Mouse (Mus musculus) midbrain, embryonic 10.5 days (tissue): ENCODE measurements around the gene Cebpz. TPM values are rescaled to one million over a fixed set of nuclear protein-coding genes. Genes with fewer than 3 reads are reported as not detected.

Experiments
- DNase-seq: peaks from one replicate; pipeline ENCODE4 v3.0.0-alpha.2; 2017; ENCODE audit warnings: low spot score
- H3K27ac ChIP-seq: fragments of 300-500 bp; sonication (generic); replicated peaks from 2 replicates; pipeline ENCODE4 v1.5.1; 2016; ENCODE audit warnings: mild to moderate bottlenecking
- H3K27me3 ChIP-seq: fragments of 300-500 bp; sonication (generic); 2 replicates; pipeline ENCODE4 v1.6.1; 2016; ENCODE audit warnings: low read depth, mild to moderate bottlenecking; ENCODE audit not compliant: poor library complexity, severe bottlenecking
- H3K36me3 ChIP-seq: fragments of 300-500 bp; sonication (generic); 2 replicates; pipeline ENCODE4 v1.6.1; 2016; ENCODE audit warnings: mild to moderate bottlenecking, moderate library complexity
- H3K4me1 ChIP-seq: fragments of 300-500 bp; sonication (generic); 2 replicates; pipeline ENCODE4 v1.6.1; 2016
- H3K4me3 ChIP-seq: fragments of 300-500 bp; sonication (generic); 2 replicates; pipeline ENCODE4 v1.5.1; 2016; ENCODE audit warnings: mild to moderate bottlenecking, moderate library complexity
- H3K9me3 ChIP-seq: fragments of 300-500 bp; sonication (generic); replicated peaks from 2 replicates; pipeline ENCODE4 v1.6.1; 2016; ENCODE audit warnings: mild to moderate bottlenecking
- WGBS: fragments of 180-500 bp; shearing (Covaris S2); methylation state at CpG from one replicate; pipeline ENCODE4 v1.1.7; 2016; 5-methylcytosine and 5-hydroxymethylcytosine counted together
- polyA plus RNA-seq: library from polyadenylated mRNA; unstranded; fragments of >200 nt; fragmentation: Nextera tagmentation; extraction: Ambion mirVana; gene quantifications from 2 replicates; pipeline ENCODE4 v1.2.1, GENCODE M21; 2016

Gene Cebpz
- polyA plus RNA-seq = 55.8 and 58.4 TPM in 2 replicates

DNA sequence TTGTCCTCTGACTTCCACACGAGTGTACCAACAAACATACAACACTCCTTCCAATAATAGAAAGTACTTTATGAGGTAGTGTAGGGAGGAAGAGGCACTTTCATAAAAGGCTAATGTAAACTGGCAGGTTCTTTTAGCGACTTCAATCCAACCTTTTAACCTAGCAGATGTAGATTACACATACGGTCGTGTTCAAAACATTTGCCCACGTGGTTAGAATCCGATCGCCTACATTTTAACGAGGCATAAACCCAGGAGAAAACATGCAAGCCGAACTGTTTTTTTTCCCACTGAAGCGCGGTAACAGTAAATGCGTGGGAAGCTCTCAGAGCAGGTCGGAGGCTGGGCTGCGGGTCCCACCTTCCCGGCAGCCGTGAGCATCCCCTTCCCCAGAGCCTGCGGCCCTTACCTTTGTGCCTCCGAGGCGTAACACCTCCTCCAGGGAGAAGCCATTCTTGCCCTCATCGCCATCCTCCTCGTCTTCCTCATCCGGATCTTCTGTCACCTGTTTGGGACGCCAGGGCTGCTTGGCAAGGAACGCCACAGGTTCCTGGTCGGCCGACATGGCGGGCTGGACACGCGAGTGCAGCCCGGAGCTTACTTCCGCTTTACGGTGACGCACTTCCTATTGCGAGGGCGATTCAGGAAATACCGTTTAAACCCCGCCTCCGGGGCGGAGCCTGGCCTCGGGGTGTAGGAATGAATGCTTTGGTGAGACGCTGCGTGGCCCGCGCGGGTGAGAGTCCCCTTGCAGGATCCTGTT is at the start of gene Cebpz, which contains the start of gene Ndufaf7:
Cebpz (minus strand) TSS at position 601 of the 763 bp plus-strand sequence.
Ndufaf7 (plus strand) TSS at position 671 of the 763 bp plus-strand sequence.
- Histone ChIP-seq H3K4me3 (peak within 1 kb of the TSS; percentile 86), H3K27me3 (no peaks in the 10 kb centered on the region), H3K27ac (peak within 1 kb of the TSS; percentile 84), H3K4me1 (peaks cover 23% of the 10 kb centered on the region), H3K9me3 (no peaks in the 10 kb centered on the region), H3K36me3 (peaks cover 48% of the 10 kb centered on the region)
- WGBS = under 1% methylated on average over 45 of the region's 45 CpGs
- DNase-seq = peak; percentile 98

DNA sequence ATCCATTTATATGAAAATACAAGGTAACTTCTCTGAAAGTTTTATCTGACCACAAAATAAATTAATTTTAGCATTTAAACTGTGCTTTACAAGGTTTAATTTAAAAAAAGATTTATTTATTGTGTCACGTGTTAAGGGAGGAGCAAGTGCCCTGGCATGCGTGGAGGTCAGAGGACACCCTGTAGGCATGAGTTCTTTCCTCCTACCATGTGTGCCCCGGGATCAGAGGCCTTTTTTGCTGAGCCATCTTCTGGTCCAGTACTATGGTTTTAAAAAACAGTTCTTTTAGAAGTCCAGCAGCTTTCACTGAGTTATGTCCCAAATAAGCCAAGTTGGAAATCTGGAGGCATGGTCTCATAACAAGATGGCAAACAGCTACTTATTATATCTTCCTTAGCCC is 46.9 kb upstream of the Cebpz start:
- H3K27me3 ChIP-seq = no peaks in the 10 kb centered on the region
- H3K4me1 ChIP-seq = no peaks in the 10 kb centered on the region
- no peak overlapping the region for H3K27ac ChIP-seq
- no peak for DNase-seq
- no peak overlapping the region for H3K4me3 ChIP-seq
- 92% methylated on average over 3 of the region's 3 CpGs for WGBS
- peaks cover 61% of the 10 kb centered on the region for H3K36me3 ChIP-seq
- H3K9me3 ChIP-seq = no peaks in the 10 kb centered on the region

DNA sequence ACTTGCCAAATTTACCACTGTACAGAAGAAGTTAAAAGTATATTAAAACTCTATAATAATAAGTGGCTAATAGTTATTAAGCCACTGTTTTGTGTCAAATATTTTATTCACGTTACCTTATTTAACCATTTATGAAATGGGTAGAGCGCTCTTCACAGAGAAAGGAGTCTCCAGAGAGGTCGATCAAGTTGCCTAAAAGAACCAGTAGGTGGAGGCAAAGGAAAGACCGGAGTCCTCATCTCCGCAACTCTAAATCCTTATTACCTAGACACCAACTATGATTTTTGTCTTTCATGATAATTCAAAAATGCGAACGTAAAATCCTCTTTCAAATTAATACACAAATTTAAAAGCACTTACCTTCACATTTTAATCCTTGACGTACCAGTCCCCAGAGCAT is 46.3 kb upstream of the Cebpz start:
- peaks cover 66% of the 10 kb centered on the region for H3K36me3 ChIP-seq

DNA sequence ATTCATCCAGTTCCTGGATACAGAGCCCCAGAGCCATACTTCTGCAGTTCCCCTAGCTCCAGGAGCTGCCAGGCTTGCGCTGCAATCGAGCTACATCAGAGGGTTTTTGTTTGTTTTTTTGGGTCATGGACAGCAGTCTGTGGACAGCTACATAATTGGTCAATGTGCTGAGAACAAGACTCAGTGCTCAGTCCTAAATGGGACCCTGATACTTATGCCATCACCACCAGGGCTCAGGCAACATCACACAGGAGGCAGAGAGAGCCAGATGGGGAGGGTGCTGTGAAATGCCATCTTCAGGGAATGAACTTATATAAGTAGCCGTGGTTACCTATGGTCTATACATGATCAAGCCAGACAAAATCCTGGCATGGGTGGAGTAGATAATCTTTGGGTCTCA is 31.6 kb upstream of the Cebpz start:
- Histone ChIP-seq H3K27me3 (no peaks in the 10 kb centered on the region), H3K4me3 (no peak overlapping the region), H3K9me3 (no peaks in the 10 kb centered on the region), H3K27ac (no peak overlapping the region), H3K4me1 (no peaks in the 10 kb centered on the region), H3K36me3 (peaks cover 85% of the 10 kb centered on the region)
- DNase-seq = no peak
- 78% methylated on average over 3 of the region's 3 CpGs for WGBS

More for the DNA sequence above, 46.3 kb upstream of the Cebpz start:
- no peak overlapping the region for H3K27ac ChIP-seq
- no peaks in the 10 kb centered on the region for H3K4me1 ChIP-seq
- 93% methylated on average over 8 of the region's 8 CpGs for WGBS
- DNase-seq = no peak
- H3K4me3 ChIP-seq = no peak overlapping the region
- no peaks in the 10 kb centered on the region for H3K27me3 ChIP-seq
- no peaks in the 10 kb centered on the region for H3K9me3 ChIP-seq

DNA sequence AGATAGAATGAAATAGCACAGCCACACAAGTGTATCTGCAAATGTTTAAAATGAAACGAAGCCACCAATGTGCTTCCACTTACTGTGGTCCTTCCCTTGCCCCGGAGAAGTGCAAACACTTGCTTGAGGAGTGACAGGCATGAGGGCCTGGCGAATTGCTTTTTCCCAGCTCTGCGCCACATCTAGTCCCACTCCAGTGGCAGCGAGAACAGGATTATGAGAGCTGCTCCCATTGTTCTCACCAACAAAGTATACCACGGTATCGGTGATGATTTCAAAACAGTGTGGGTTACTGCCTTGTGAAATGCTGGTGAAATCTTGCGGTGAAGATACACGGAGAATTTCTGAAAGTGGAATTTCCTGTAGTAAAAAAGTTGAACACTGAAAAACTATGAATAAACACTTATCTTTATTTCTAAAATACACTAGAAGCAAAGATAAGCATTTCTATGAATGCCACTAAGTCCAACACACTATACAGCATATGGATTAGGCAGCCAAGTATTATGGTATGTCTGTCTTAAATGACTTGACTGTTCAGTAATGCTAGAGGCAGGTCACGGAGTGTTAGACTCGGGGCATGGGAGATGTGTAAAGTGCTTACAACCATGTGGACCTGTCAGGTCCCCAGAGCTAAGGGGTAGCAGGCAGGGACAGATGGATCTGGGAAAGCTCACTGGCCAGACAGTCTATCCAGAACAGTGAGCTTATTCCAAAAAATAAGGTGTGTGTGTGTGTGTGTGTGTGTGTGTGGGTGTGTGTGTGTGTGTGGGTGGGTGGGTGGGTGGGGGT is 29.4 kb upstream of the Cebpz start:
- 97% methylated on average over 11 of the region's 11 CpGs for WGBS
- Histone ChIP-seq H3K27me3 (no peaks in the 10 kb centered on the region), H3K27ac (no peak overlapping the region)

DNA sequence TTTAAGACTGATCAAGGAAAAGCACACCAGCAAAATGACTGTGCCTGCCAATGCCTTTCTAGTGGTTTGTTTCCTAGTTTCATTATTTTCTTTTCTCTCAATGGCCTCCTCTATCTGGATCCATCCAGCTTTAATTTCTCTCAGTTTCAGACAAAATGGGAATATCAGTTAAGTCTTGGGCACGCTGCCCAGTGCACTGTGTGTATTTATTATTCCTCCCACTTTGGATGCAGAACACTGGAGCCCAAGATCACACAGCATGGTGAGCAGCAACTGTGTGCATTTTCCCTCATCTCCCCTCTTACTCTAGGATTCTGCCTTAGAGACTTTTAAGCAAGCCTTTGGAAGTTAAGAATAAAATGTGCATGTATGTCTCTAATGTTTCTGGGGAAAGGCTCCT is 27.5 kb upstream of the Cebpz start:
- no peaks in the 10 kb centered on the region for H3K27me3 ChIP-seq
- H3K36me3 ChIP-seq = peaks cover 84% of the 10 kb centered on the region
- H3K27ac ChIP-seq = no peak overlapping the region
- no peaks in the 10 kb centered on the region for H3K4me1 ChIP-seq
- H3K4me3 ChIP-seq = no peak overlapping the region
- DNase-seq = no peak
- WGBS = 98% methylated on average over 1 of the region's 1 CpGs
- H3K9me3 ChIP-seq = no peaks in the 10 kb centered on the region

More for the DNA sequence above, 29.4 kb upstream of the Cebpz start:
- no peaks in the 10 kb centered on the region for H3K9me3 ChIP-seq
- no peak overlapping the region for H3K4me3 ChIP-seq
- no peak for DNase-seq
- H3K4me1 ChIP-seq = no peaks in the 10 kb centered on the region
- peaks cover 82% of the 10 kb centered on the region for H3K36me3 ChIP-seq

DNA sequence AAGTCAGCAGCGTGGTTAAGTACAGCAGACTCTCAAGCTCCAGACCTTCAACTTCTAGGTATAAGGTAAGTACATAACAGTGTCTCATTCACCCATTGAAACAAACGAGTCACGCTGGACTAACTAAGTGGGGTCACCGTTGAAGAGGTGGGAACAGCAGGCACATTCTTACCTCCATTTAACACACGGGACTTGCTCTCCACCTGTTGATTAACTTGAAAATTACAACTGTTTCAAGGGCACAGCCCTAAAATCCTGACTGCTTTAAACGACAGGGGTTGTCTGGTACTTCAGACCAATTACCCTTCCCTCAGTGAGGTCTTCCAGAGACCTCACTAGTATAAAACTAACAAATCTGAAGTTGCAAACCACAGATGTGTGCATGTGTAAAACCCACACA is 22.6 kb upstream of the Cebpz start:
- H3K4me1 ChIP-seq = no peaks in the 10 kb centered on the region
- H3K36me3 ChIP-seq = peaks cover 91% of the 10 kb centered on the region
- H3K27ac ChIP-seq = no peak overlapping the region
- no peak for DNase-seq
- H3K9me3 ChIP-seq = no peaks in the 10 kb centered on the region
- WGBS = 88% methylated on average over 6 of the region's 6 CpGs
- H3K27me3 ChIP-seq = no peaks in the 10 kb centered on the region
- no peak overlapping the region for H3K4me3 ChIP-seq

DNA sequence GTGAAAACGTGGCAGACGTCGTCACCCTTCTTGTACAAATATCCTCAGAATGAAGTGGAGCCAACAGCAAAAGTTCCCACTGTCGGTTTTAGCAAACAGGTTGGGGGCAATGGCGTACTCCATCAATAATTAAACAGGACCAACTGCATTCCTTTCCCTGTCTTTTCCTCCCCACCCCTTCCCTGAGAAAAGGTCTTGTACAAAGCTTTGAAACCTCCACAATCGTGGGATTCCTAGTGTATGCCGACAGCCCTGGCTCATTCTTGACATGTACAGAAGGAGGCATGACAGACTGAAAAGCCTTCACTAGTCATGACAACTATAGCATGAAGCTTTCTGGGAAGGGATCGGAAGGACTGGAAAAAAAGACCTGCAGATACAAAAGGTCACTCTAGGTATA is 16.4 kb upstream of the Cebpz start:
- no peaks in the 10 kb centered on the region for H3K9me3 ChIP-seq
- H3K4me1 ChIP-seq = no peaks in the 10 kb centered on the region
- H3K36me3 ChIP-seq = peaks cover 95% of the 10 kb centered on the region
- no peak overlapping the region for H3K4me3 ChIP-seq
- no peaks in the 10 kb centered on the region for H3K27me3 ChIP-seq
- H3K27ac ChIP-seq = no peak overlapping the region
- DNase-seq = no peak
- 92% methylated on average over 8 of the region's 8 CpGs for WGBS

DNA sequence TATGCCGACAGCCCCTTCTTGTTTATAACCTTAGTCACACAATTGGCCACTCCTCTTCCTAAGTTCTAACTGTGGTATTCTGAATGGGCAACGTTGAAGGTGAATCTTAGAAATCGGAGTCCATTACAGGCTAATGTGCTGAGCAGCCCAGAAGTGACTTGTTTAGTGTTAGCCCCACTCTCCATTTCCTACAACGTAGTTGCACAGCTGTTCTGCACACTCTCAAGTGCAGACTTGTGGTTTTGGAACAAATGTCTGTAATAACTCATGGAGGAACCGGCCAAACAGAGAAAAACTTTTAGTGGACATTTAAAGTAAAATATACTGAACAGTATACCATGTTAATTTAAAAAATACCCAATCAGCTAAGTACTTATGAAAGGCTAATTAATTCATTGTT is 15.2 kb upstream of the Cebpz start:
- WGBS = 97% methylated on average over 5 of the region's 5 CpGs
- DNase-seq = no peak

DNA sequence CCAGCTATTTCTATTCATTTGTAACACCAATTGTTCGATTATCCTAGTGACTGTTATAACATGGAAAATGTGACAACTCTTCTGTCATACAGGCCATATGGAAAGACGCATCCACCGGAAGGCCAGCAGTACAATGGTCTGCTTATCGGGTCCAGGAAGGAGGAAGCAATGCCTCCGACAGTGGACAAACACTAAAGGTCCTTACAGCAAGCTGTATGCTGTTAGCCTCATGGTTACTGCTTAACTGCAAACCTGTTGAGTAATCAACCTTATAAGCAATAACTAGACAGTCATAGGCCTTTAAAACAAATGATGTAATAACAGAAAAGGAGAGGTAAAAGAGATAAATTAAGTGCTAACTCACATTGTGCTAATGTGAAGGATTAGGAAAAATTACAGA is 14.4 kb upstream of the Cebpz start:
- H3K27me3 ChIP-seq = no peaks in the 10 kb centered on the region
- peaks cover 96% of the 10 kb centered on the region for H3K36me3 ChIP-seq

More for the DNA sequence above, 15.2 kb upstream of the Cebpz start:
- Histone ChIP-seq H3K4me3 (no peak overlapping the region), H3K9me3 (no peaks in the 10 kb centered on the region), H3K27ac (no peak overlapping the region), H3K4me1 (no peaks in the 10 kb centered on the region), H3K36me3 (peaks cover 96% of the 10 kb centered on the region), H3K27me3 (no peaks in the 10 kb centered on the region)

DNA sequence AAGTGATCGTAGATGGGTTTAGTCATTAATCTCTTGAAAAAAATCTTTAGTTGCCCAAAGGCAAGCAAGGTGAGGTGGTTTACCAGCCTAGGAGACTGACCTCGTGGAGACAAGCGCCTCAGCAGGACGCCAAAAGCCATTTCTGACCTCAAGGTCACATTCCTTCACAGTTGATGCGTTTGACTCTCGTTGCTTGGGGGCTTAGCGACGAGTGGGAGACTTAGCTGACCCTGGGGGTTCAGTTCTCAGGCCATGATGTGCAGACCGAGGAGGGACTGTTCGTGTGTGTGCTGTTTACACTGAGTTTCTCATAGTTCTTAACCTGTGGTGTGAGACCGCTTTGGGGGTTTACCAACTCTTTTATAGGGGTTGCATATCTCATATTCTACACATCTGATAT is 5.7 kb upstream of the Cebpz start:
- DNase-seq = no peak
- no peak overlapping the region for H3K27ac ChIP-seq
- no peaks in the 10 kb centered on the region for H3K9me3 ChIP-seq
- WGBS = 52% methylated on average over 11 of the region's 11 CpGs
- peaks cover 5% of the 10 kb centered on the region for H3K4me1 ChIP-seq
- no peak overlapping the region for H3K4me3 ChIP-seq
- no peaks in the 10 kb centered on the region for H3K27me3 ChIP-seq
- H3K36me3 ChIP-seq = peaks cover 54% of the 10 kb centered on the region

More for the DNA sequence above, 14.4 kb upstream of the Cebpz start:
- no peaks in the 10 kb centered on the region for H3K4me1 ChIP-seq
- 92% methylated on average over 5 of the region's 5 CpGs for WGBS
- no peak overlapping the region for H3K27ac ChIP-seq
- H3K4me3 ChIP-seq = no peak overlapping the region
- no peaks in the 10 kb centered on the region for H3K9me3 ChIP-seq
- DNase-seq = no peak

DNA sequence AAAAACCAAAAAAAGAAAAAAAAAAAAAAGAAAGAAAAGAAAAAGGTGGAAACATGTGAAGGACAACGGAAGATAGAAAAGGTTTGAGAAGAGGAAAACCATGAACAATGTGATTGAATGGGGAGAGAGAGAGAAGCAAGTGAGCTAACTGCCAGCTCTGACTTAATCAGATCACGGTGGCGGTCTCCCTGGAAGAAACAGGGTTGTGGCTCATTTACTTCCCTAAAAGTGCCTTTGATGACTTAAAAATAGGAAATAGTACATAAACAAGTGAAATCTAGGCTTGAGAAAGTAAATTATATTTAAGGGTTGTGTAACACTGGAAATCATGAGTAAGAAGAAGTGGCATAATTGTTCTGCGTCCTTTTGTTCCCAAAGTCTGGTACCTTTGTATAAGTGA is 2.1 kb upstream of the Cebpz start:
- no peak overlapping the region for H3K4me3 ChIP-seq
- WGBS = 96% methylated on average over 4 of the region's 4 CpGs
- peaks cover 47% of the 10 kb centered on the region for H3K36me3 ChIP-seq
- no peak overlapping the region for H3K27ac ChIP-seq
- H3K27me3 ChIP-seq = no peaks in the 10 kb centered on the region
- no peaks in the 10 kb centered on the region for H3K9me3 ChIP-seq
- no peak for DNase-seq
- peaks cover 22% of the 10 kb centered on the region for H3K4me1 ChIP-seq
